Mouse (Mus musculus): Measurements from ENCODE around the gene Ldlrad3. TPM values are rescaled to one million over a fixed set of nuclear protein-coding genes. Genes with fewer than 3 reads are reported as not detected.

Gene Ldlrad3
- polyA plus RNA-seq, 1 experiment: 9.8 TPM

GRCm38 (mm10) chr2:102116521-102117401, 69.4 kb downstream of the Ldlrad3 start:
- DNase-seq (ENCODE audit: low read depth): no peak

DNA sequence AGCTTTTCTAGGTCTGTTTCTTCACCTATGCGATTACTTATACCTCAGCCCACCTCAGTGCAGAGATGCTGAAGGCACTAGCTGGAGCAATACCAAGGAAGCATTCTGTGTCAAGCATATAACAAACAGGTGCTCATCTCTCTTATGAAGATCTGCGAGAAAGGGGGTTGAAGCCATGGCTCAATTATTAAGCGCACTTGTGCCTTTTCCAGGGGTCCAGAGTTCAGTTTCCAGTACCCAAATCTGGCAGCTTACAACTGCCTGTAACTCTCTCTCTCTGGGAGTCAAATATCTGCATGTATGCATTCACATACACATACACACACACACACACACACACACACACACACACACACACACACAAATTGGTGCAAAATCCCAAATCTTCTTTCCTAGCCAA, 72.4 kb downstream of the Ldlrad3 start:
- DNase-seq (ENCODE audit: low read depth): no peak

- DNase-seq (ENCODE audit: low read depth): no peak
These were observed 72.9 kb downstream of the Ldlrad3 start for GRCm38 (mm10) chr2:102113323-102113722.

DNA sequence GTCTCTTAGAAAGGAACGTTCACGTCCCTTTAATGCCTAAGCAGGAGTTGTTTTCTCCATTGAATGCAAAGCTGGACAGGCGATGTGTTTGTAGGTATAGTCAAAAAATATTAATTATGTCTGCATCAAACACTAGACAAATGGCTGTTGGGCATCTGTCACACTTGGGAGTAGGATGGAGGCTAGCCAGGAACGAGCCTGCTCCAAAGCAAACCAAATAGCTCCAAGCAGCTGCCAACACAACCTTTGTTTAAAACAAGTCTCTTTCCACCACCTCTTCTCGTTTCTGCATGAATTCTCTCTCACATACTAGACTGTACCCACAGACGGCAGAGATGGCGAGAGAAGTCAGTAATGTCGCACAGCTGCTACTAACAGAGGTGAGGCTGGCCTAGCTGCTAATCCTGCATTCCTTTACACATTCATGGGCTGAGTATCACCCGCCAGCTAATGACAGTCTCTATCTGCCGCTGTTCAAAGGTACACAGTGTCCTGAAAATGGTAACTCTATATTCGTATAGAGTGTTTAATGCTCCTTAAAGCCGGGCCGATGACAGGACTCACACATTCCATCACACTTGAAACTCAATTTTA, 74.2 kb downstream of the Ldlrad3 start:
- DNase-seq (ENCODE audit: low read depth): no peak

GRCm38 (mm10) chr2:102110306-102110705, 75.9 kb downstream of the Ldlrad3 start:
- DNase-seq (ENCODE audit: low read depth): no peak

DNA sequence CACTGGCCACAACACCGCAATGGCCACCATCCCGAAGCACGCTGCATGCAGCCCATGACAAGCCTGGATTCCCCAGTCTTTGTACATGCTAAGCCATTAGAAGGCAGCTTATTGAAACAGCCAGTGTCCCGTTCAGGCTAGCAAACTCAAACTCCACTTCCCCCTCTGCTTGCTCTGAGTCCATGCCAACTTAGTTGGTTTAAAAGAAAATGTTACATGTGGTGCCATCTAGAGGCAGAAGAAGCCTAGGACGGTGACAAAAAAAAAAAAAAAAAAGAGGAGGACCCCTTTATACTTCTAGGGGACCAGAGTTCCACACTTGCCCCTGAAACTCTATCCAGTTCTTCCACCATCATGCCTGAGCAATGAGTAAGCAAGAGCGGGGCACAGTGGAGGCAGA, 78.9 kb downstream of the Ldlrad3 start:
- no peak for DNase-seq (ENCODE audit: low read depth)

- no peak for DNase-seq (ENCODE audit: low read depth)
These were observed 79.5 kb downstream of the Ldlrad3 start for GRCm38 (mm10) chr2:102106728-102107127.

GRCm38 (mm10) chr2:102105454-102105853, 80.7 kb downstream of the Ldlrad3 start:
- no peak for DNase-seq (ENCODE audit: low read depth)

DNA sequence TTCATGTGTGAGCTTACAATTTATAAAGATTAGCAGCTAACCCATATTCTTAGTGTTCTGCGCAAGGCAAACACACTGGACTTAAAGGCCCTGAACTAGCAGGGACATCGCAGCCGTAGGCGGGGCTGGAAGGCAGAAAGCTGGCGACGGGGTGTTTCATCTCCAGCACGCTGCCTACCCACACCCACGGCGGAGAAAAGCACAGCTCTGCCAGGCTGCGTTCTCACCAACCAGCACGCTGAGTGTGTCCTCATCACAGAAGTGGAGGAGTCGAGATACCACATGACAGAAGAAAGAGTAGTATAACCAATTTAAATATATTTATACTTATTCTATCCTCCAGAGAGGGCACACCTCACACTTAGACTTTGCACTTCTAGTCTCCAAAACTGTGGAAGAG, 82.2 kb downstream of the Ldlrad3 start:
- DNase-seq (ENCODE audit: low read depth): no peak

GRCm38 (mm10) chr2:102100490-102100889, 85.7 kb downstream of the Ldlrad3 start:
- DNase-seq (ENCODE audit: low read depth): no peak

- DNase-seq (ENCODE audit: low read depth): no peak
These were observed 86.3 kb downstream of the Ldlrad3 start for GRCm38 (mm10) chr2:102099702-102100450.

DNA sequence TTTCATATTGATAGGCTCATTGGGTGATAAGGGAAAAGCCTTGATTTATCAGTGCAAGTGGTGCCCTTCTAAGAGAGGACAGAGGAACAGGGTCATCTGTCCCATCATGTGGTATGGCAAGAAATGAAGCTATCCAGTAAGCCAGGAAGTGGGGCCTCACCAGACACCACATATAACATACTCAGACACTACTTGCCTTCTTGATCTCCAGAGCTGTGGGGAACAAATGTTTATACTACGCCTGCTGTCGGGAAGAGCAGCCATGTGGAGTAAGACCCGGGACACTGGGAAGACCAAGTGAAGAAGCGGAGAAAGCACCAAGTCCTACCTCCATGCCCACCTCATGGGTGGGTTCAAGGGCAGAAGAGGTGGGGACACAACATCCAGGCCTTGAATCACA, 86.9 kb downstream of the Ldlrad3 start:
- DNase-seq (ENCODE audit: low read depth): no peak

- DNase-seq (ENCODE audit: low read depth): peak; percentile 37
These were observed 91.4 kb downstream of the Ldlrad3 start for GRCm38 (mm10) chr2:102094773-102095172.

GRCm38 (mm10) chr2:102094281-102094680, 91.9 kb downstream of the Ldlrad3 start:
- DNase-seq (ENCODE audit: low read depth): no peak

GRCm38 (mm10) chr2:102092579-102092978, 93.6 kb downstream of the Ldlrad3 start:
- no peak for DNase-seq (ENCODE audit: low read depth)

GRCm38 (mm10) chr2:102091516-102092350, 94.5 kb downstream of the Ldlrad3 start:
- no peak for DNase-seq (ENCODE audit: low read depth)

- DNase-seq (ENCODE audit: low read depth): no peak
These were observed 98.4 kb downstream of the Ldlrad3 start for GRCm38 (mm10) chr2:102087787-102088186.

DNA sequence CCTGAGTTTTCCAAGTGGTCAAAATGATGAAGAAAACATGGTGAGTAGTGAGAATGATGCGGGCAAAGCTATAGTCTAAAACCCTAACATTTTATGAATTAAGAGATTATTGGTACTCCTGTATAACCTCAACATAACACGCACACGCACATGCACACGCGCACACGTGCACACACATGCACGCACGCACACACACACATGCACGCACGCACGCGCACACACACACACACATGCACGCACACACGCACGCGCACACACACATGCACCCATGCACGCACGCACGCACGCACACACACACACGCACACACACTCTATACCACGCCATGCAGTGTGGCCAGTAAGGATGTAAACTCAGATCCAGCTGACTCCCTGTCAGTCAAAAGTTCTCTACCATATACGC, 99.6 kb downstream of the Ldlrad3 start:
- DNase-seq (ENCODE audit: low read depth): no peak

- DNase-seq (ENCODE audit: low read depth): no peak
These were observed 103.4 kb downstream of the Ldlrad3 start for GRCm38 (mm10) chr2:102082782-102083181.

DNA sequence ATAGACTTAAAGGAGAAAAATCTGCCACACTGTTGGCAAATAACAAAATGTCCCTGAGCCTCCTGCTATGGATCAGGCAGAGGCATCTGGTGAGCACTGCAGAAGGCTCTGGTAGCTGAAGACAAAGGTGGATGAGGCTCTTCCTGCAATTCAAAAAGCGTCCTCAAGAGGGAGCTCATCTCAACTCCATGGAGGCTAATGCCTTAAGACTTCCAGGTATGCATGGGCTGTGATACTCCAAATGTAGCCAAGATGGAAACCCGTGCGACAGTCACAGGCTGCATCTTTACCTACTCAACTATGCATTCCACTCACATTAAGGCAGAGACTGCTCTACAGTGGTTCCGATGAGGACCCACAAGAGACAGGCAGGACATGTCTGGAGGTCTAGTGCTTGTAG, 108.6 kb downstream of the Ldlrad3 start:
- no peak for DNase-seq (ENCODE audit: low read depth)

DNA sequence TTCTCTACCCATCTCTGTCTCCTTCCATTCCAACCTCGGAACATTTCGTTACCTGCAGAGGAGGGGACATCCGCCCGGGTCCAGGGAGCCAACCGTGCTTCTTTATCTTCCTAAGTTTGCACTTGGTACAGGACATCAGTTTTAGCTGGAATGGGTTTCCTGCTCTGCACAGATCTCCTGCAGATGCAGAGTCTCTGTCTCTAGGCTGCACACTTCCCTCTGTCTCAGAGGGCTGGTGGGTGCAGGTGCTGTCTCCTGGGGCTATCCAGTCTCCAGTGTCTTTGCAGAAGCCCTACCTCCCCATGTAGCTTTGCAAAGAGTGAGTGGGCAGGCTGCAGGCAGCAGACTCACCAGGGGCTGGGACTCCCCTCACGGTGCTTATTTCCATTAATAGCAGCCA, 109.9 kb downstream of the Ldlrad3 start:
- DNase-seq (ENCODE audit: low read depth): no peak
